Comparison of ENCODE assay signal across 12 mouse cellular contexts in genomic region chr2:84266883-84267554, GRCm38 (mm10).
DNase-seq lines count a peak whose midpoint lies in the region; ATAC-seq and TF ChIP-seq lines count a peak whose summit lies in the region.
"Had no signal": no experiment of that assay in that cellular context is flagged by ENCODE, and none has a peak within 500 bp of the region (broad histone marks: within the 10 kb centered on the region; RNA-seq: fewer than 3 reads in every experiment).

No protein-coding gene starts in this region.

- peak; percentile 13 for DNase-seq in liver, adult 2 months (ENCODE audit: extremely low read depth, low read depth, low spot score)
- no peak for DNase-seq in liver, embryonic 11.5 days (ENCODE audit: low spot score)
- peak; percentile 41 for DNase-seq in limb, embryonic 11.5 days (ENCODE audit: low spot score)
- DNase-seq in retina, embryonic 14.5 days (ENCODE audit: low spot score): peak; percentile 43
- DNase-seq in layer of hippocampus, postnatal 25 days (ENCODE audit: extremely low spot score in 1 of 2, low spot score in 1 of 2): no peak
- no peak for DNase-seq in right cerebral cortex, postnatal 14 days
- DNase-seq: adrenal gland, postnatal 25 days; cerebellum, adult 9-10 months; thymus, postnatal 25 days had no signal

- no peaks in the 10 kb centered on the region for H3K36me3 ChIP-seq in liver, adult 2 months (ENCODE audit: control insufficient read depth, insufficient read depth, low read length)
- no peaks in the 10 kb centered on the region for H3K36me3 ChIP-seq in liver, embryonic 11.5 days (ENCODE audit: control insufficient read depth, insufficient read depth, low read length)
- H3K36me3 ChIP-seq in heart, embryonic 11.5 days (ENCODE audit: control insufficient read depth, insufficient read depth, low read length): no peaks in the 10 kb centered on the region
- no peaks in the 10 kb centered on the region for H3K36me3 ChIP-seq in limb, embryonic 11.5 days (ENCODE audit: control insufficient read depth, insufficient read depth, low read length)

- TF ChIP-seq CTCF in liver, adult 2 months (IDR thresholded peaks at IDR 0.05; ENCODE audit: low read depth, low read length): no peak

- H3K27me3 ChIP-seq in liver, adult 2 months (ENCODE audit: control insufficient read depth, insufficient read depth, low read length): no peaks in the 10 kb centered on the region
- H3K27me3 ChIP-seq in liver, embryonic 11.5 days (replicated peaks; ENCODE audit: control insufficient read depth, insufficient read depth, low read length): no peaks in the 10 kb centered on the region
- no peaks in the 10 kb centered on the region for H3K27me3 ChIP-seq in heart, embryonic 11.5 days (ENCODE audit: control insufficient read depth, insufficient read depth, low read length)
- no peaks in the 10 kb centered on the region for H3K27me3 ChIP-seq in limb, embryonic 11.5 days (ENCODE audit: control insufficient read depth, insufficient read depth, low read length)
- H3K27me3 ChIP-seq: megakaryocyte, embryonic 14.5 days had no signal

- no peak overlapping the region for H3K4me3 ChIP-seq in liver, adult 2 months (ENCODE audit: insufficient read depth, low read depth, low read length)
- no peak overlapping the region for H3K4me3 ChIP-seq in liver, embryonic 11.5 days (ENCODE audit: low read depth, low read length)
- H3K4me3 ChIP-seq in heart, embryonic 11.5 days (ENCODE audit: low read depth, low read length): no peak overlapping the region
- H3K4me3 ChIP-seq in limb, embryonic 11.5 days (ENCODE audit: low read depth, low read length): no peak overlapping the region
- H3K4me3 ChIP-seq: megakaryocyte, embryonic 14.5 days had no signal

- TF ChIP-seq POLR2A in liver, adult 2 months (IDR thresholded peaks at IDR 0.05; ENCODE audit: extremely low read depth, insufficient read depth, low read length): no peak

- no peaks in the 10 kb centered on the region for H3K79me2 ChIP-seq in liver, adult 2 months (ENCODE audit: control insufficient read depth, insufficient read depth, low read length)

- H3K27ac ChIP-seq in liver, adult 2 months (replicated peaks; ENCODE audit: insufficient read depth, low read depth, low read length): no peak overlapping the region
- no peak overlapping the region for H3K27ac ChIP-seq in liver, embryonic 11.5 days (ENCODE audit: low read depth, low read length)
- no peak overlapping the region for H3K27ac ChIP-seq in heart, embryonic 11.5 days (ENCODE audit: low read depth, low read length)
- no peak overlapping the region for H3K27ac ChIP-seq in limb, embryonic 11.5 days (replicated peaks; ENCODE audit: low read depth, low read length)

- ATAC-seq in liver, embryonic 11.5 days (replicated peaks; ENCODE audit: low FRiP score): no peak
- ATAC-seq in heart, embryonic 11.5 days (replicated peaks; ENCODE audit: insufficient number of reproducible peaks, low FRiP score, low TSS enrichment): 0 out of 2 replicates have a peak, but pooled peaks have one; percentile 18
- 0 out of 2 replicates have a peak, but pooled peaks have one; percentile 31 for ATAC-seq in limb, embryonic 11.5 days (ENCODE audit: insufficient number of reproducible peaks, low FRiP score, low TSS enrichment, low read depth)
- ATAC-seq: hindbrain, embryonic 16.5 days had no signal

- H3K4me2 ChIP-seq in liver, embryonic 11.5 days: no peak overlapping the region
- no peak overlapping the region for H3K4me2 ChIP-seq in heart, embryonic 11.5 days
- H3K4me2 ChIP-seq in limb, embryonic 11.5 days (ENCODE audit: low read depth, severe bottlenecking): no peak overlapping the region

- no peaks in the 10 kb centered on the region for H3K9me3 ChIP-seq in liver, embryonic 11.5 days (ENCODE audit: control insufficient read depth, low read length)
- no peaks in the 10 kb centered on the region for H3K9me3 ChIP-seq in heart, embryonic 11.5 days (replicated peaks; ENCODE audit: control insufficient read depth, low read length)
- H3K9me3 ChIP-seq in limb, embryonic 11.5 days (ENCODE audit: control insufficient read depth, low read length): no peaks in the 10 kb centered on the region
- H3K9me3 ChIP-seq: megakaryocyte, embryonic 14.5 days had no signal

- no peak overlapping the region for H3K9ac ChIP-seq in liver, adult 2 months (ENCODE audit: low read depth, low read length)
- H3K9ac ChIP-seq in liver, embryonic 11.5 days (ENCODE audit: low read depth, low read length): no peak overlapping the region
- no peak overlapping the region for H3K9ac ChIP-seq in heart, embryonic 11.5 days (ENCODE audit: low read depth, low read length)
- no peak overlapping the region for H3K9ac ChIP-seq in limb, embryonic 11.5 days (ENCODE audit: low read length)

- 68% methylated on average over 6 of the region's 6 CpGs for WGBS in liver, adult 2 months
- WGBS in liver, embryonic 11.5 days: 39% methylated on average over 6 of the region's 6 CpGs
- WGBS in heart, embryonic 11.5 days (ENCODE audit: insufficient replicate concordance): 50% methylated on average over 6 of the region's 6 CpGs
- 28% methylated on average over 6 of the region's 6 CpGs for WGBS in limb, embryonic 11.5 days

- no peaks in the 10 kb centered on the region for H3K4me1 ChIP-seq in liver, adult 2 months (ENCODE audit: control insufficient read depth, insufficient read depth, low read length)
- peaks cover 2% of the 10 kb centered on the region; the same call in 1 of the 2 replicates for H3K4me1 ChIP-seq in liver, embryonic 11.5 days (replicated peaks; ENCODE audit: control insufficient read depth, insufficient read depth, low read length)
- H3K4me1 ChIP-seq in heart, embryonic 11.5 days (ENCODE audit: control insufficient read depth, insufficient read depth, low read length): 0 out of 2 replicates have a peak, but pooled peaks cover 4% of the 10 kb centered on the region
- H3K4me1 ChIP-seq in limb, embryonic 11.5 days (ENCODE audit: control insufficient read depth, insufficient read depth, low read length): 0 out of 2 replicates have a peak, but pooled peaks cover 3% of the 10 kb centered on the region

Comparison
In these comparisons a context has a peak if more than half of its experiments do, and no peak if none do; other contexts are left out.
1. DNase-seq: peak in liver, adult 2 months (single experiment), limb, embryonic 11.5 days (single experiment) and retina, embryonic 14.5 days (single experiment); none in liver, embryonic 11.5 days (single experiment), layer of hippocampus, postnatal 25 days (0 of 2) and right cerebral cortex, postnatal 14 days (single experiment).